Mouse (Mus musculus): ENCODE measurements at regions not wholly inside any gene's neighbourhood (a gene's known extent, or its start where the extent isn't known, plus 50 kb on each side); places are given as distances from the start of the nearest gene placed in this dataset.

DNA sequence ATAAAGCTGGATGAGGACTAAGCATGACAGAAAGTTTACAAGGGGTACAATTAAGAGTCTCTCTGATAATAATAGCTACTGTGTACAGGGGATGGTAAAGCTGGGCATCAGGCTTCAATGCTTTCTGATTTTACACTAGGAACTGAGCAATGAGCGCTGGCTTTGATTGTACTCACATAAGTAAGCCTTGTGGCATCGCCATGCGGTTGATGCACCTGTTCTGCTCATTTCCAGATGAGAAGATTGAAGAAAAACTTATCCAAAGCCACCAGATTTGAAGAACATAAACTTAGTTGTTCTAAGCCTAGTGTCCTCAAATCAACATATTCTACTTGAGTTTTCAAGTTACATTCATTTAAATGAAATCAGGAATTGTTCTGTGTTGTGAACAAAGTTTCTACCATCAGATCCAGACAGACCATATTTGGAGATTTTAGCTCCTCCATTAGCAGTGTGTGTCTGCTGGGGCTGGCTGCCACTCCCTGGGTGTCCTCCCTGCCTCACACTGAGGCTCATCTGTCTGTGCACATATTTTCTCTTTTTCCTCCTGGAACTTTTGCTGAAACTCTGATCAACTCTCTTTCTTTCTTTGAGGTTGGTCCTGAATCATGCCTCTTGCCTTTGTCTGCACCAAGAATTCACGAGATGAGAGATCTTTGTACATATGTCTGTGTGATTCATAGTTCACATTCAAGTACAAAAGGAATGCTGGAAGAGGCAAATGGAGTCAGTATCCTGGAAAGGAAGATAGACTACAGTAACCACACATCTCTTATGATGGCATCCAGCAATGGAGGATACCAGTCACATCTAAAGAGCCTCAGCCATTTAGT is 68.2 kb upstream of the Ifne start:
- ATAC-seq (replicated peaks; ENCODE audit: low FRiP score, low TSS enrichment, low read depth) (no peak), DNase-seq (ENCODE audit: low spot score) (no peak)
- Histone ChIP-seq H3K27ac (ENCODE audit: low read depth) (no peak overlapping the region), H3K9ac (ENCODE audit: low read length) (no peak overlapping the region), H3K36me3 (ENCODE audit: control insufficient read depth, insufficient read depth, low read length) (no peaks in the 10 kb centered on the region), H3K9me3 (ENCODE audit: control insufficient read depth, low read length) (no peaks in the 10 kb centered on the region), H3K27me3 (replicated peaks; ENCODE audit: control insufficient read depth, insufficient read depth, low read length) (no peaks in the 10 kb centered on the region), H3K4me2 (ENCODE audit: low read length) (no peak overlapping the region), H3K4me3 (ENCODE audit: low read depth, low read length) (no peak overlapping the region), H3K4me1 (replicated peaks; ENCODE audit: control insufficient read depth, insufficient read depth, low read length) (no peaks in the 10 kb centered on the region)
- WGBS: 83% methylated on average over 4 of the region's 4 CpGs

DNA sequence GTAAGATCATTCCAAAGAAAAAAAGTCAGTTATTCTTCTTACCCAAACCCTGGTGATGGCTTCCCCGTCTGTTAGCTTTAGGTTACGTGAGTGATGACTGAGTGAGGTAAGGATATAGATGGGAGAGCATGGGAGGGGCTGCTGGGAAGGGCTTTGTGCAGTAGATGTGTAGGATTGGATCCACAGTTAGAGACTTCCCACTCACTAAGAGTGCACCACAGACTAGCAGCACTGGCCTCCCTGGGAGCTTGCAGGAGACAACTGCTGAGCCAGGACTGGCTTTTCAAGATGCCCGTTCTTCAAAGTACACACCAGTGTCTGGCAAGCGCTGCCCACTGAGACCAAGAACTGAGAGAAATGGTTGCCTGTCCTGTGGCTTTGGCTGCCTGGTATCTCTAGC is 62.0 kb upstream of the Ifne start:
- H3K4me2 ChIP-seq (ENCODE audit: low read length): no peak overlapping the region
- no peaks in the 10 kb centered on the region for H3K9me3 ChIP-seq (ENCODE audit: control insufficient read depth, low read length)
- no peak overlapping the region for H3K4me3 ChIP-seq (ENCODE audit: low read depth, low read length)
- H3K9ac ChIP-seq (ENCODE audit: low read length): no peak overlapping the region
- H3K4me1 ChIP-seq (replicated peaks; ENCODE audit: control insufficient read depth, insufficient read depth, low read length): no peaks in the 10 kb centered on the region
- no peaks in the 10 kb centered on the region for H3K36me3 ChIP-seq (ENCODE audit: control insufficient read depth, insufficient read depth, low read length)
- peaks cover 31% of the 10 kb centered on the region for H3K27me3 ChIP-seq (replicated peaks; ENCODE audit: control insufficient read depth, insufficient read depth, low read length)
- 74% methylated on average over 4 of the region's 4 CpGs for WGBS
- no peak for DNase-seq (ENCODE audit: low spot score)
- no peak for ATAC-seq (replicated peaks; ENCODE audit: low FRiP score, low TSS enrichment, low read depth)
- H3K27ac ChIP-seq (ENCODE audit: low read depth): no peak overlapping the region

DNA sequence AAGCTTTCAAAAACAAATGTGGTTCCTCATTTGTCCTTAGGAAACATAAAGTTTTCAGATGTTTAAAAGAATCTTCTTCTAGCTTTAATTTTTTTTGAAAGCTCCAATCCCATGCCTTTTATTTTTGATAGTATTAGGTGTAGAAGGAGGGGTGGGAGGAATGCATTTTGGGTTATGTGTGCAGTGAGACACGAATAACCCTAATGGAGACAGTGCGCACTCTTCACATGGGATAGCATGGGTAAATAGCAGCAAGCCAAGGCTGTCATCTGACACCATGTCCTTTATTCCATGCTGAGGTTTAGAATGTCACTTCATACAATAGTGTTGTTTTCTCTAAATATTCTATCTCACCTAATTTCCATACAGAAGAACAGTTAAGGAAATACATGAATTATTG is 60.7 kb upstream of the Ifne start:
- ATAC-seq (replicated peaks; ENCODE audit: low FRiP score, low TSS enrichment, low read depth) (no peak), DNase-seq (ENCODE audit: low spot score) (no peak)
- peaks cover 36% of the 10 kb centered on the region for H3K27me3 ChIP-seq (replicated peaks; ENCODE audit: control insufficient read depth, insufficient read depth, low read length)
- no peaks in the 10 kb centered on the region for H3K9me3 ChIP-seq (ENCODE audit: control insufficient read depth, low read length)
- no peak overlapping the region for H3K4me2 ChIP-seq (ENCODE audit: low read length)
- no peaks in the 10 kb centered on the region for H3K36me3 ChIP-seq (ENCODE audit: control insufficient read depth, insufficient read depth, low read length)
- WGBS: 90% methylated on average over 2 of the region's 2 CpGs
- no peak overlapping the region for H3K27ac ChIP-seq (ENCODE audit: low read depth)
- H3K4me1 ChIP-seq (replicated peaks; ENCODE audit: control insufficient read depth, insufficient read depth, low read length): no peaks in the 10 kb centered on the region
- no peak overlapping the region for H3K9ac ChIP-seq (ENCODE audit: low read length)
- no peak overlapping the region for H3K4me3 ChIP-seq (ENCODE audit: low read depth, low read length)

DNA sequence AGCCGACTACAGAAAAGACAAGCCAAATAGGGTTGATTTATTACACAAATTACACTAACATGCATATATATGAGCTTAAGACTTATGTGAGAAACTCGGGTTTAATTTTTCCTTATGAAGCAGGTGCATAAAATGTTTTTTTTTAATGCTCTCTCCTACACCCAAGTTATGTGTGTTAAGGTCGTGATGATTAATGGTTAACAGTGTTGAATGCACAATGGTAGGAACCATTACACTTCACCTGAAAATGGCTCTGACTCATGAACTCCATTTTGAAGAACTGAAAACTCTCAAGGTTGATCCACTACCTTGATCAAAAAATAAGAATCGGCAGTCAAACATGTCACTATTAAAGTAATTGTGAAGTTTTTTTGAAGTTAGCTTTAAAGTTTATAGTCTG is 59.4 kb upstream of the Ifne start:
- no peak overlapping the region for H3K9ac ChIP-seq (ENCODE audit: low read length)
- H3K27ac ChIP-seq (ENCODE audit: low read depth): no peak overlapping the region
- no peak overlapping the region for H3K4me2 ChIP-seq (ENCODE audit: low read length)
- DNase-seq (ENCODE audit: low spot score) (no peak), ATAC-seq (replicated peaks; ENCODE audit: low FRiP score, low TSS enrichment, low read depth) (no peak)
- H3K4me3 ChIP-seq (ENCODE audit: low read depth, low read length): no peak overlapping the region
- H3K9me3 ChIP-seq (ENCODE audit: control insufficient read depth, low read length): no peaks in the 10 kb centered on the region
- peaks cover 43% of the 10 kb centered on the region for H3K27me3 ChIP-seq (replicated peaks; ENCODE audit: control insufficient read depth, insufficient read depth, low read length)
- H3K36me3 ChIP-seq (ENCODE audit: control insufficient read depth, insufficient read depth, low read length): no peaks in the 10 kb centered on the region
- WGBS: 64% methylated on average over 4 of the region's 4 CpGs
- H3K4me1 ChIP-seq (replicated peaks; ENCODE audit: control insufficient read depth, insufficient read depth, low read length): no peaks in the 10 kb centered on the region

DNA sequence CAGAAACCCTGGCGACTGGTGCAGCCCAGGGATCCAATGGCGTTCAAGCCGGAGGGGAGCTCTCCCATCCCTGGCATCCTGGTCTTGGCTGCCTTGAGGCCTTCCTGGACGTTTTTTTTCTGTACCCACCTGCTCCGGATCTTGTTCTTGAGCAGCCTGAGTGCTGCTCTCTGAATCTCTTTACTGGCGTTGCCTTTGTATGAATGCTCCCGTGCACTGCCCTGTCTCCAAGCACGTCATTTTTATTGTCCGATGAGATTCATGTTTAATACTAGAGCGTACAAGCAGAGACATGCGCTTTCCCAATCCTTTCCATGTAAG is 58.7 kb upstream of the Ifne start:
- Histone ChIP-seq H3K27me3 (replicated peaks; ENCODE audit: control insufficient read depth, insufficient read depth, low read length) (peaks cover 43% of the 10 kb centered on the region), H3K27ac (ENCODE audit: low read depth) (no peak overlapping the region; the same call in 1 of the 2 replicates), H3K4me3 (ENCODE audit: low read depth, low read length) (peak overlapping the region; percentile 43), H3K9ac (ENCODE audit: low read length) (peak overlapping the region; percentile 29; the same call in 1 of the 2 replicates), H3K4me1 (replicated peaks; ENCODE audit: control insufficient read depth, insufficient read depth, low read length) (no peaks in the 10 kb centered on the region), H3K36me3 (ENCODE audit: control insufficient read depth, insufficient read depth, low read length) (no peaks in the 10 kb centered on the region), H3K4me2 (ENCODE audit: low read length) (peak overlapping the region; percentile 75), H3K9me3 (ENCODE audit: control insufficient read depth, low read length) (no peaks in the 10 kb centered on the region)
- WGBS: 9% methylated on average over 11 of the region's 11 CpGs
- DNase-seq (ENCODE audit: low spot score) (peak; percentile 81), ATAC-seq (replicated peaks; ENCODE audit: low FRiP score, low TSS enrichment, low read depth) (peak; percentile 82)

DNA sequence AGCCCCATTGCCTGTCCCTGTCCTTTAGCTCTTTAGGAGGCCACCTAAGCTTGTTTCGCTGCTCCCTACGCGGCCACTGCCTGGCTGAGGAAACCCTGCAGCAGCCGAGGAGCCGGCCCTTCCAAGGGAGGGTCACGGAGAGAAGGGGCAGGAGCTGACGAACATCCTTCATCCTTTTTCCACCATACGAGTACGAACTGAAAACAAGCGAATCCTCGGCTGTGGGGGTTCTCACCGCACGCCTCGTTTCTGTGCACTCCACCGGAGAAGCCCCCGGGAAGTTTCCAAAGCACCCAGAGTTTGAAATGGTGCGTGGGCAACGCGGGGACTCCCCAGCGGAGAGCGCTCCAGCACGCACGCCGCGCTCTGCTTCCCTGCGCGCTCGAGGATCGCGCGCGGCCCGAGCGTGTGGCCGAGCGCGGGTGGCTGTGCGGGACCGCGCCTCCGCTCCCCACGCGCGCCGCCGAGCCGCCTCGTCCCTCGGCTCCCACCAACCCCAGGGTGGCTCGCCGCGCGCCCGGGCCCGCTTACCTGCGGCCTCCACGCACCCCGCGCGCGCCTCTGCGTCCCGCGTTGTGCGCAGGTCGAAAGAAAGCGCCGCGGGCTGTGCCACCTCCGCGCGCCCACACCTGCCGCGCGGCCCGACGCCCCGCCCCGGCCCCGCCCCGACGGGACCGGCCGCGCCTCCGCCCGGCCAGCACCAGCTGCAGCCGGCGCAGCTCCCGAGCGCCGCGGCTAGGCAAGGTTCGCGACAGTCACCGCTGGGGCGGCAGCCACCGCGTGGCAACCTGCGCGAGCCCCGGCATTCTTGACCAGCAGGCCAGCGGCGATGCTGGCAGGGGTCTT is 58.1 kb upstream of the Ifne start:
- Histone ChIP-seq H3K4me3 (ENCODE audit: low read depth, low read length) (peak overlapping the region; percentile 43), H3K4me2 (ENCODE audit: low read length) (peak overlapping the region; percentile 75), H3K27me3 (replicated peaks; ENCODE audit: control insufficient read depth, insufficient read depth, low read length) (peaks cover 43% of the 10 kb centered on the region), H3K9ac (ENCODE audit: low read length) (peak overlapping the region; percentile 54), H3K36me3 (ENCODE audit: control insufficient read depth, insufficient read depth, low read length) (no peaks in the 10 kb centered on the region), H3K4me1 (replicated peaks; ENCODE audit: control insufficient read depth, insufficient read depth, low read length) (no peaks in the 10 kb centered on the region), H3K9me3 (ENCODE audit: control insufficient read depth, low read length) (no peaks in the 10 kb centered on the region), H3K27ac (ENCODE audit: low read depth) (peak overlapping the region; percentile 34)
- ATAC-seq (replicated peaks; ENCODE audit: low FRiP score, low TSS enrichment, low read depth) (peak; percentile 98), DNase-seq (ENCODE audit: low spot score) (peak; percentile 85)
- under 1% methylated on average over 71 of the region's 104 CpGs for WGBS

DNA sequence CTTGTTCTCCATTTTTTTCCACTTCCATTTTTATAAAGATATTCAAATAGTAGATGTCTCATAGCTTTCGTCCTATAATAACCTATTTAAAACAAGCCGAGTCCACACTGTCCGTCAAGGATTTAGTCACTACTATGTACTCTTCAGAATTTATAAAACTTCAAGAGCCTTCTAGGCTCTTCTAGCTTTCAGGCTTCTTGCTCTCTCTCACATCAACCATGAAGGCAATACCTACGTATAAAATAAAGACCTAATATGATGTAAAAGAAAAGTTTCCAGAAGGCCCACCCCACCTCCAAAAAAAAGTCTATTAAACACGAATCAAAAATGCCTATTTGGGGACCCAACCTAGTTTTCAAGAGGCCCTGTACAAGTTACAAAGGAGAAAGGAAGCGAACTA is 57.0 kb upstream of the Ifne start:
- Histone ChIP-seq H3K9ac (ENCODE audit: low read length) (no peak overlapping the region), H3K36me3 (ENCODE audit: control insufficient read depth, insufficient read depth, low read length) (no peaks in the 10 kb centered on the region), H3K4me1 (replicated peaks; ENCODE audit: control insufficient read depth, insufficient read depth, low read length) (no peaks in the 10 kb centered on the region), H3K27ac (ENCODE audit: low read depth) (no peak overlapping the region), H3K27me3 (replicated peaks; ENCODE audit: control insufficient read depth, insufficient read depth, low read length) (peaks cover 43% of the 10 kb centered on the region), H3K4me2 (ENCODE audit: low read length) (peak overlapping the region; percentile 75), H3K9me3 (ENCODE audit: control insufficient read depth, low read length) (no peaks in the 10 kb centered on the region), H3K4me3 (ENCODE audit: low read depth, low read length) (peak overlapping the region; percentile 43)
- no peak for DNase-seq (ENCODE audit: low spot score)
- no peak for ATAC-seq (replicated peaks; ENCODE audit: low FRiP score, low TSS enrichment, low read depth)
- 60% methylated on average over 6 of the region's 6 CpGs for WGBS

DNA sequence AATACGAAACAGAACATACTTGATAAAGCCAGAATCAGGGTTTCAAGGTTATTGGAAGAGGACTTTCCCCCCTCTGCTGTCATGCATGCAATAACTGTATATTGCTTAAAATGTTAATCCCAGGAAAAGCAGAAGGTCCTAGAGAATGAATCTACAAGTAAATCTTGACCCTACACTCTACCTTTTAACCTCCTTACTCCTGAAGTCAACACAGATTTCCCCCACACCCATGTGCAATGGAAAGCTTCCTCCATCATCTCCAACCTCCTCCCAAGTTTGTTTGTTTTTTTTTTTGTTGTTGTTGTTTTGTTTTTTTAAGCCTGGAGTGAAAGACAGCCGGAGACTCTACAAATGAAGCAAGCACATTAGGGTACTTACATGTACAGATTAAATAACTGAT is 55.9 kb upstream of the Ifne start:
- Histone ChIP-seq H3K4me2 (ENCODE audit: low read length) (no peak overlapping the region), H3K9ac (ENCODE audit: low read length) (no peak overlapping the region), H3K4me1 (replicated peaks; ENCODE audit: control insufficient read depth, insufficient read depth, low read length) (no peaks in the 10 kb centered on the region), H3K36me3 (ENCODE audit: control insufficient read depth, insufficient read depth, low read length) (no peaks in the 10 kb centered on the region), H3K9me3 (ENCODE audit: control insufficient read depth, low read length) (no peaks in the 10 kb centered on the region), H3K27ac (ENCODE audit: low read depth) (no peak overlapping the region), H3K4me3 (ENCODE audit: low read depth, low read length) (no peak overlapping the region), H3K27me3 (replicated peaks; ENCODE audit: control insufficient read depth, insufficient read depth, low read length) (peaks cover 43% of the 10 kb centered on the region)
- DNase-seq (ENCODE audit: low spot score) (no peak), ATAC-seq (replicated peaks; ENCODE audit: low FRiP score, low TSS enrichment, low read depth) (no peak)
- WGBS: 83% methylated on average over 2 of the region's 2 CpGs

Measured in intestine, embryonic 14.5 days (tissue).